Mouse (Mus musculus): ENCODE measurements around the gene Atp2a3. TPM values are rescaled to one million over a fixed set of nuclear protein-coding genes. Genes with fewer than 3 reads are reported as not detected.

Gene Atp2a3
- polyA plus RNA-seq, 1 experiment from 2014 or later = 17.3 TPM

GRCm38 (mm10) chr11:72952226-72952625, 8.7 kb upstream of the Atp2a3 start:
- peaks cover 26% of the 10 kb centered on the region for H3K4me1 ChIP-seq (ENCODE audit: control insufficient read depth, insufficient read depth, low read length)
- H3K36me3 ChIP-seq (ENCODE audit: control insufficient read depth, insufficient read depth, low read length) = no peaks in the 10 kb centered on the region
- H3K4me3 ChIP-seq (ENCODE audit: low read depth, low read length) = no peak overlapping the region
- H3K27me3 ChIP-seq (ENCODE audit: control insufficient read depth, insufficient read depth, low read length) = no peaks in the 10 kb centered on the region
- no peak overlapping the region; the same call in 1 of the 2 replicates for H3K27ac ChIP-seq (ENCODE audit: low read length)
- no peak overlapping the region for H3K4me2 ChIP-seq (replicated peaks; ENCODE audit: low read depth, low read length)
- no peak for ATAC-seq (ENCODE audit: insufficient number of reproducible peaks, insufficient read depth, low FRiP score, low read depth)
- no peaks in the 10 kb centered on the region for H3K9me3 ChIP-seq (ENCODE audit: control insufficient read depth, low read depth, low read length)
- WGBS = 37% methylated on average over 3 of the region's 3 CpGs
- H3K9ac ChIP-seq (replicated peaks; ENCODE audit: low read depth, low read length) = no peak overlapping the region

DNA sequence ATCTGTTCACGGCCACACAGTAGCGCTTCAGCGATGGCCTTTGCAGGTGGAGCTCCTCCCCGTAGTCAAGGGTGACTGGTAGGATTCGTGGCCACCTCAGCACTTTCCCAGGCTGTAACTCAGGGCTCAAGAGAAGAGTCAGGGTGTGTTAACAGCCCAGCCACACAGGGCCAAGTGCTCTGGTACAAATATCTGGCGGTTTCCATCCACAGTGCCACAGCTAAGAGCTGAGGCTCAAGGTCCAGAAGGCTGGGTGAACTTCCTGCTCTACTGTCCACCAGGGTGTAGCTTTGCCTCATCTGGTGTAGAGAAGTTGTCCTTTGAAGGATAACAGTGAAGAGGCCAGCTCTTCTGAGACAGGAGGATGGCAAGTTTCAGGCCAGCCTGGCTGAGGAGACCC, 8.3 kb upstream of the Atp2a3 start:
- ATAC-seq (ENCODE audit: insufficient number of reproducible peaks, insufficient read depth, low FRiP score, low read depth) = no peak

GRCm38 (mm10) chr11:72953116-72953439, 7.9 kb upstream of the Atp2a3 start:
- no peak overlapping the region for H3K9ac ChIP-seq (replicated peaks; ENCODE audit: low read depth, low read length)
- ATAC-seq (ENCODE audit: insufficient number of reproducible peaks, insufficient read depth, low FRiP score, low read depth) = no peak
- H3K4me3 ChIP-seq (ENCODE audit: low read depth, low read length) = no peak overlapping the region
- WGBS = 71% methylated on average over 1 of the region's 1 CpGs
- no peaks in the 10 kb centered on the region for H3K27me3 ChIP-seq (ENCODE audit: control insufficient read depth, insufficient read depth, low read length)
- no peak overlapping the region; the same call in 1 of the 2 replicates for H3K27ac ChIP-seq (ENCODE audit: low read length)
- no peaks in the 10 kb centered on the region for H3K36me3 ChIP-seq (ENCODE audit: control insufficient read depth, insufficient read depth, low read length)
- H3K4me1 ChIP-seq (ENCODE audit: control insufficient read depth, insufficient read depth, low read length) = peaks cover 26% of the 10 kb centered on the region
- no peak overlapping the region for H3K4me2 ChIP-seq (replicated peaks; ENCODE audit: low read depth, low read length)
- H3K9me3 ChIP-seq (ENCODE audit: control insufficient read depth, low read depth, low read length) = no peaks in the 10 kb centered on the region

More for the DNA sequence above, 8.3 kb upstream of the Atp2a3 start:
- no peaks in the 10 kb centered on the region for H3K36me3 ChIP-seq (ENCODE audit: control insufficient read depth, insufficient read depth, low read length)
- H3K4me1 ChIP-seq (ENCODE audit: control insufficient read depth, insufficient read depth, low read length) = peaks cover 26% of the 10 kb centered on the region
- H3K9ac ChIP-seq (replicated peaks; ENCODE audit: low read depth, low read length) = no peak overlapping the region
- WGBS = 86% methylated on average over 6 of the region's 6 CpGs
- H3K27me3 ChIP-seq (ENCODE audit: control insufficient read depth, insufficient read depth, low read length) = no peaks in the 10 kb centered on the region
- no peak overlapping the region; the same call in 1 of the 2 replicates for H3K27ac ChIP-seq (ENCODE audit: low read length)
- H3K4me2 ChIP-seq (replicated peaks; ENCODE audit: low read depth, low read length) = no peak overlapping the region
- no peaks in the 10 kb centered on the region for H3K9me3 ChIP-seq (ENCODE audit: control insufficient read depth, low read depth, low read length)
- no peak overlapping the region for H3K4me3 ChIP-seq (ENCODE audit: low read depth, low read length)

- Histone ChIP-seq H3K27ac (ENCODE audit: low read length) (no peak overlapping the region), H3K4me3 (ENCODE audit: low read depth, low read length) (no peak overlapping the region), H3K9me3 (ENCODE audit: control insufficient read depth, low read depth, low read length) (no peaks in the 10 kb centered on the region), H3K4me2 (replicated peaks; ENCODE audit: low read depth, low read length) (no peak overlapping the region), H3K27me3 (ENCODE audit: control insufficient read depth, insufficient read depth, low read length) (no peaks in the 10 kb centered on the region), H3K4me1 (ENCODE audit: control insufficient read depth, insufficient read depth, low read length) (peaks cover 26% of the 10 kb centered on the region), H3K9ac (replicated peaks; ENCODE audit: low read depth, low read length) (no peak overlapping the region), H3K36me3 (ENCODE audit: control insufficient read depth, insufficient read depth, low read length) (no peaks in the 10 kb centered on the region)
- no peak for ATAC-seq (ENCODE audit: insufficient number of reproducible peaks, insufficient read depth, low FRiP score, low read depth)
- WGBS = 83% methylated on average over 4 of the region's 4 CpGs
Measured at GRCm38 (mm10) chr11:72953440-72954151, 7.4 kb upstream of the Atp2a3 start.

DNA sequence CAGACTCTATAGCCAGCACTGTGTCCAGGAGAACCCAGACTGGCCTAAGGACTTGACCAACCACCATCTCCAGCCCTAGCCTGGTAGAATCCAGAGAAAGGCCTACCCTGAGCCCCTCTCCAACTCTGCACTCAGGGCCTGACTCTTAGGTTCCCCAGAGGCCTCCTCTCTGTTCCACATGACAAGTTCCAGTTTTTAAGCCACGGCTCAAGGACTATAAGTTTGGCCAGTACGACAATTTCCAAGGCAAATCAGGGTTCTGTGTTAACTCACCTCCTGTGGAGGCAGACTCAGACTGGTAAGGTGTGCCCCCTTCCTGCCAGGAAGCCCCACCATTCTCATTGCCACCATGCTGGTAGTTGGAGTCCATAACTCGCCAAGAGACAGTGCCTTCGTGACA, 6.8 kb upstream of the Atp2a3 start:
- Histone ChIP-seq H3K27ac (ENCODE audit: low read length) (no peak overlapping the region), H3K4me1 (ENCODE audit: control insufficient read depth, insufficient read depth, low read length) (peaks cover 29% of the 10 kb centered on the region), H3K36me3 (ENCODE audit: control insufficient read depth, insufficient read depth, low read length) (no peaks in the 10 kb centered on the region), H3K9ac (replicated peaks; ENCODE audit: low read depth, low read length) (no peak overlapping the region), H3K27me3 (ENCODE audit: control insufficient read depth, insufficient read depth, low read length) (no peaks in the 10 kb centered on the region), H3K4me3 (ENCODE audit: low read depth, low read length) (no peak overlapping the region), H3K9me3 (ENCODE audit: control insufficient read depth, low read depth, low read length) (no peaks in the 10 kb centered on the region), H3K4me2 (replicated peaks; ENCODE audit: low read depth, low read length) (no peak overlapping the region)
- no peak for ATAC-seq (ENCODE audit: insufficient number of reproducible peaks, insufficient read depth, low FRiP score, low read depth)
- 93% methylated on average over 4 of the region's 4 CpGs for WGBS

GRCm38 (mm10) chr11:72955339-72955974, 5.5 kb upstream of the Atp2a3 start:
- WGBS = 59% methylated on average over 5 of the region's 5 CpGs

GRCm38 (mm10) chr11:72957318-72957717, 3.7 kb upstream of the Atp2a3 start:
- peaks cover 36% of the 10 kb centered on the region for H3K4me1 ChIP-seq (ENCODE audit: control insufficient read depth, insufficient read depth, low read length)
- no peak overlapping the region for H3K27ac ChIP-seq (ENCODE audit: low read length)

More at GRCm38 (mm10) chr11:72955339-72955974, 5.5 kb upstream of the Atp2a3 start:
- Histone ChIP-seq H3K4me2 (replicated peaks; ENCODE audit: low read depth, low read length) (no peak overlapping the region), H3K27ac (ENCODE audit: low read length) (no peak overlapping the region), H3K4me3 (ENCODE audit: low read depth, low read length) (no peak overlapping the region), H3K27me3 (ENCODE audit: control insufficient read depth, insufficient read depth, low read length) (peaks cover under 1% of the 10 kb centered on the region; the same call in 1 of the 2 replicates), H3K4me1 (ENCODE audit: control insufficient read depth, insufficient read depth, low read length) (peaks cover 34% of the 10 kb centered on the region), H3K36me3 (ENCODE audit: control insufficient read depth, insufficient read depth, low read length) (no peaks in the 10 kb centered on the region), H3K9me3 (ENCODE audit: control insufficient read depth, low read depth, low read length) (no peaks in the 10 kb centered on the region), H3K9ac (replicated peaks; ENCODE audit: low read depth, low read length) (no peak overlapping the region)
- no peak for ATAC-seq (ENCODE audit: insufficient number of reproducible peaks, insufficient read depth, low FRiP score, low read depth)

GRCm38 (mm10) chr11:72959924-72960679, 867 bp upstream of the Atp2a3 start:
- H3K4me3 ChIP-seq (ENCODE audit: low read depth, low read length) = peak overlapping the region; percentile 33; the same call in 1 of the 2 replicates
- no peak for ATAC-seq (ENCODE audit: insufficient number of reproducible peaks, insufficient read depth, low FRiP score, low read depth)
- 21% methylated on average over 15 of the region's 15 CpGs for WGBS
- no peaks in the 10 kb centered on the region for H3K36me3 ChIP-seq (ENCODE audit: control insufficient read depth, insufficient read depth, low read length)
- H3K27me3 ChIP-seq (ENCODE audit: control insufficient read depth, insufficient read depth, low read length) = peaks cover 8% of the 10 kb centered on the region; the same call in 1 of the 2 replicates
- no peak overlapping the region for H3K27ac ChIP-seq (ENCODE audit: low read length)
- H3K4me2 ChIP-seq (replicated peaks; ENCODE audit: low read depth, low read length) = peak overlapping the region; percentile 61
- H3K4me1 ChIP-seq (ENCODE audit: control insufficient read depth, insufficient read depth, low read length) = peaks cover 46% of the 10 kb centered on the region
- H3K9ac ChIP-seq (replicated peaks; ENCODE audit: low read depth, low read length) = no peak overlapping the region
- H3K9me3 ChIP-seq (ENCODE audit: control insufficient read depth, low read depth, low read length) = no peaks in the 10 kb centered on the region

More at GRCm38 (mm10) chr11:72957318-72957717, 3.7 kb upstream of the Atp2a3 start:
- Histone ChIP-seq H3K9me3 (ENCODE audit: control insufficient read depth, low read depth, low read length) (no peaks in the 10 kb centered on the region), H3K27me3 (ENCODE audit: control insufficient read depth, insufficient read depth, low read length) (peaks cover 8% of the 10 kb centered on the region; the same call in 1 of the 2 replicates), H3K36me3 (ENCODE audit: control insufficient read depth, insufficient read depth, low read length) (no peaks in the 10 kb centered on the region), H3K4me2 (replicated peaks; ENCODE audit: low read depth, low read length) (no peak overlapping the region), H3K9ac (replicated peaks; ENCODE audit: low read depth, low read length) (no peak overlapping the region), H3K4me3 (ENCODE audit: low read depth, low read length) (no peak overlapping the region)
- no peak for ATAC-seq (ENCODE audit: insufficient number of reproducible peaks, insufficient read depth, low FRiP score, low read depth)
- WGBS = 35% methylated on average over 2 of the region's 2 CpGs
